Mouse (Mus musculus) liver, adult 2 months (tissue): ENCODE measurements at regions not wholly inside any gene's neighbourhood (a gene's known extent, or its start where the extent isn't known, plus 50 kb on each side); places are given as distances from the start of the nearest gene placed in this dataset.

ENCODE experiments used
- DNase-seq: peaks from one replicate; pipeline ENCODE4 v3.0.0-alpha.2; 2011; ENCODE audit warnings: low read depth, low spot score; ENCODE audit errors: extremely low read depth
- H3K27ac ChIP-seq: fragments of 200-500 bp; replicated peaks from 2 replicates; pipeline ENCODE4 v1.5.1; 2012; ENCODE audit warnings: low read depth, mild to moderate bottlenecking, control low read depth, inconsistent platforms, low read length; ENCODE audit not compliant: insufficient read depth
- H3K27me3 ChIP-seq: fragments of 200-500 bp; 2 replicates; pipeline ENCODE4 v1.6.1; 2012; ENCODE audit warnings: mild to moderate bottlenecking, moderate library complexity, low read length, inconsistent platforms; ENCODE audit not compliant: control insufficient read depth, insufficient read depth
- H3K36me3 ChIP-seq: fragments of 200-500 bp; 2 replicates; pipeline ENCODE4 v1.6.1; 2012; ENCODE audit warnings: low read length, inconsistent platforms; ENCODE audit not compliant: control insufficient read depth, insufficient read depth
- H3K4me1 ChIP-seq: fragments of 200-500 bp; 2 replicates; pipeline ENCODE4 v1.6.1; 2011; ENCODE audit warnings: low read length; ENCODE audit not compliant: control insufficient read depth, insufficient read depth
- H3K4me3 ChIP-seq: fragments of 200-500 bp; 2 replicates; pipeline ENCODE4 v1.5.1; 2011; ENCODE audit warnings: low read depth, mild to moderate bottlenecking, control low read depth, low read length, moderate library complexity; ENCODE audit not compliant: insufficient read depth
- H3K79me2 ChIP-seq: fragments of 200-500 bp; 2 replicates; pipeline ENCODE4 v1.6.1; 2012; ENCODE audit warnings: inconsistent platforms, mild to moderate bottlenecking, low read length, moderate library complexity; ENCODE audit not compliant: control insufficient read depth, insufficient read depth
- H3K9ac ChIP-seq: fragments of 200-500 bp; 2 replicates; pipeline ENCODE4 v1.6.1; 2012; ENCODE audit warnings: low read depth, mild to moderate bottlenecking, control low read depth, inconsistent platforms, low read length
- CTCF ChIP-seq: fragments of 200-500 bp; IDR thresholded peaks from 2 replicates; pipeline ENCODE4 v1.5.1; 2011; ENCODE audit warnings: low read depth, low read length, control low read depth
- POLR2A ChIP-seq: fragments of 200-500 bp; IDR thresholded peaks from 2 replicates; pipeline ENCODE4 v1.6.1; 2011; ENCODE audit warnings: low read length, control low read depth; ENCODE audit not compliant: insufficient read depth; ENCODE audit errors: extremely low read depth
- whole genome bisulfite sequencing: fragments of 180-500 bp; shearing (Covaris S2); methylation state at CpG from one replicate; pipeline ENCODE4 v1.1.7; 2018; 5-methylcytosine and 5-hydroxymethylcytosine counted together

GRCm38 (mm10) chr12:92200602-92201001 lies 351.6 kb upstream of the Sel1l start:
- no peaks in the 10 kb centered on the region for H3K27me3 ChIP-seq
- DNase-seq, result no peak
- no peaks in the 10 kb centered on the region for H3K36me3 ChIP-seq
- no peak overlapping the region for H3K27ac ChIP-seq
- no peak overlapping the region for H3K4me3 ChIP-seq
- H3K79me2 ChIP-seq, result no peaks in the 10 kb centered on the region
- TF ChIP-seq POLR2A, result no peak
- TF ChIP-seq CTCF, result no peak
- no peaks in the 10 kb centered on the region for H3K4me1 ChIP-seq
- WGBS, result 74% methylated on average over 1 of the region's 1 CpGs
- no peak overlapping the region for H3K9ac ChIP-seq

- Histone ChIP-seq H3K27me3 (no peaks in the 10 kb centered on the region), H3K36me3 (no peaks in the 10 kb centered on the region), H3K4me3 (no peak overlapping the region), H3K9ac (no peak overlapping the region), H3K4me1 (no peaks in the 10 kb centered on the region), H3K79me2 (no peaks in the 10 kb centered on the region), H3K27ac (no peak overlapping the region)
- no peak for DNase-seq
- TF ChIP-seq POLR2A, result no peak
- no peak for TF ChIP-seq CTCF
- 85% methylated on average over 5 of the region's 5 CpGs for WGBS
Measured at GRCm38 (mm10) chr12:92198738-92199477, 350.0 kb upstream of the Sel1l start.

DNA sequence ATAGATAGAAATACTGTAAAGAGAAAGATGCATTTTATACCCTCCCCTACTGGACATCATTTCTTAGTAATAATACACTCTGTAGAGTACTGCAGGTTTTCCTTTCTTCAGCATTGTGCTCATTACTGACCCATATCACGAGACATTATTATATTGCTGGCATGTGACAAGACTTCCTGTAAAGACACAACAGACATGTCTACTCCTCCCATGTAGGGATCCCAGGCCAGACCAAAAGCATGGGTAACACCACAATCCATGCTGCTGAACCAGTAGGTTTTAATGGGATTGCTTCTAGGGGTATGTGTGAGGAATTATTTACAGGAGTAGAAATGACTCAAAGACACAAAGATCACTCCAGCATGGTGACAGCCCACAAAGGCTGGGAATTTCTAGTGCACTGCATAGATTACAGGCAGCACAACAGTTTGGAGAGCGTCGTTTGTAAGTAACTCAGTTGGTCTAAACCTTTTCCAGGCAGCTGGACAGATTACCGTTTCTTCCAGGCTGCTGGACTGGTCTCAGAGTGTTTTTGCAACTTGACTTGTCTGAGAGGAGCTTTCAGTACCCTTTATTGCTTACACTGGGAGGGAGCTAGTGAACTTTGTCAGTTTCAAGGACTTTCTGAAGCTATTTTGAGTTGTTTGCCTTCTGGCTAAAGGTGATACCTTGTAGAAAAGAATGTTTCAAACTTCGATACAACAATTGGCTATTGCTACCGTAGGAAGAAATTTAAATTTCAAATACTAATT lies 345.2 kb upstream of the Sel1l start:
- no peak for TF ChIP-seq CTCF
- no peak for TF ChIP-seq POLR2A
- no peak overlapping the region for H3K4me3 ChIP-seq
- H3K4me1 ChIP-seq, result no peaks in the 10 kb centered on the region
- H3K27ac ChIP-seq, result no peak overlapping the region
- H3K9ac ChIP-seq, result no peak overlapping the region
- no peaks in the 10 kb centered on the region for H3K36me3 ChIP-seq
- H3K79me2 ChIP-seq, result no peaks in the 10 kb centered on the region
- no peaks in the 10 kb centered on the region for H3K27me3 ChIP-seq
- 80% methylated on average over 6 of the region's 6 CpGs for WGBS
- no peak for DNase-seq

- 82% methylated on average over 8 of the region's 8 CpGs for whole genome bisulfite sequencing
- Histone ChIP-seq H3K79me2 (no peaks in the 10 kb centered on the region), H3K9ac (no peak overlapping the region), H3K4me1 (no peaks in the 10 kb centered on the region), H3K27me3 (no peaks in the 10 kb centered on the region), H3K4me3 (no peak overlapping the region), H3K27ac (no peak overlapping the region), H3K36me3 (no peaks in the 10 kb centered on the region)
- DNase-seq, result no peak
- TF ChIP-seq CTCF, result no peak
- no peak for TF ChIP-seq POLR2A
Measured at GRCm38 (mm10) chr12:92193199-92193933, 344.4 kb upstream of the Sel1l start.

DNA sequence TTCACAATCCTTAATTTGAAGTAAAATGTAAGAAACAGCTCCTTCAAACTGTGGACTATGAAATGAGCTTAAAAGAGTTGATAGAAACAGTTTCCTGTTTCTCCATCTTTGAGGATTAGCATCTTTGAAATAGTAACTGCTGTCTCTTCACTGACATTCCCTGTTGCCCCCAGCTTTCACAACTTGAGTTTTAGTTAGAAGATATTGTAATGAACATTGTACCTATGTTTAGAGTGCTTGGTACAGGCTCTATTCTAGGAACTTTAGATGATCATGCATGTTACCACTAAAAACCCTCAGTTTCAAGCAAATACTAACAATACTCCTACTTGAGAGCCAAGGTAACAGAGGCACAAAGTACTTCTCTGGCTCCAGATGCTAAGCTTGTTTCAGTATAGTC lies 340.1 kb upstream of the Sel1l start:
- Histone ChIP-seq H3K9ac (no peak overlapping the region), H3K79me2 (no peaks in the 10 kb centered on the region), H3K36me3 (no peaks in the 10 kb centered on the region), H3K4me1 (no peaks in the 10 kb centered on the region), H3K4me3 (no peak overlapping the region), H3K27ac (no peak overlapping the region), H3K27me3 (no peaks in the 10 kb centered on the region)
- TF ChIP-seq CTCF, result no peak
- no peak for TF ChIP-seq POLR2A
- no peak for DNase-seq
